Mouse (Mus musculus) midbrain, embryonic 16.5 days (tissue): Measurements from ENCODE around the gene Mis18bp1. TPM values are rescaled to one million over a fixed set of nuclear protein-coding genes. Genes with fewer than 3 reads are reported as not detected.

ENCODE experiments used
- polyA plus RNA-seq: library from polyadenylated mRNA; unstranded; fragments of >200 nt; fragmentation: Nextera tagmentation; extraction: Ambion mirVana; gene quantifications from 2 replicates; pipeline ENCODE4 v1.2.1, GENCODE M21; 2015

Mis18bp1 gene
- polyA plus RNA-seq, 1 experiment from 2014 or later = 5.5 TPM

Other genes starting within 250 kb of the Mis18bp1 start
- gene Klhl28, start 207.1 kb downstream of the Mis18bp1 start, polyA plus RNA-seq = 24.2 and 26.1 TPM in 2 replicates
- 24.0 and 24.5 TPM in 2 replicates for gene Togaram1, start 206.8 kb downstream of the Mis18bp1 start, polyA plus RNA-seq
- 52.9 and 56.3 TPM in 2 replicates for gene Prpf39, start 136.3 kb downstream of the Mis18bp1 start, polyA plus RNA-seq
- 386 and 395 TPM in 2 replicates for gene Fkbp3, start 98.6 kb downstream of the Mis18bp1 start, polyA plus RNA-seq
- 4.7 and 6.9 TPM in 2 replicates for gene Fancm, start 97.0 kb downstream of the Mis18bp1 start, polyA plus RNA-seq
- not detected in 2 replicates for gene Wdr20rt, start 52.9 kb upstream of the Mis18bp1 start, polyA plus RNA-seq